Mouse (Mus musculus) Muller cell, postnatal 12 days (primary cell): Measurements from ENCODE around the gene Hmga2.

Experiments used
- DNase-seq: peaks from one replicate; pipeline ENCODE4 v3.0.0-alpha.2; 2015; ENCODE audit errors: inconsistent ontology term

Hmga2 gene

GRCm38 (mm10) chr10:120475601-120476515 is at the start of gene Hmga2:
Hmga2 (minus strand) TSS chr10:120476469.
- DNase-seq: peak; percentile 90

GRCm38 (mm10) chr10:120522959-120523358 is 46.7 kb upstream of the Hmga2 start:
- DNase-seq: no peak

- DNase-seq: no peak
Observed at GRCm38 (mm10) chr10:120521912-120522575, 45.8 kb upstream of the Hmga2 start.

- no peak for DNase-seq
Observed at GRCm38 (mm10) chr10:120516311-120516710, 40.0 kb upstream of the Hmga2 start.

- DNase-seq: no peak
Observed at GRCm38 (mm10) chr10:120513721-120514120, 37.5 kb upstream of the Hmga2 start.

- DNase-seq: peak; percentile 76
Observed at GRCm38 (mm10) chr10:120512946-120513345, 36.7 kb upstream of the Hmga2 start.

- DNase-seq: no peak
Observed at GRCm38 (mm10) chr10:120512121-120512520, 35.9 kb upstream of the Hmga2 start.

- DNase-seq: no peak
Observed at GRCm38 (mm10) chr10:120503959-120504358, 27.7 kb upstream of the Hmga2 start.

GRCm38 (mm10) chr10:120500794-120501193 is 24.5 kb upstream of the Hmga2 start:
- no peak for DNase-seq

- no peak for DNase-seq
Observed at GRCm38 (mm10) chr10:120498086-120498485, 21.8 kb upstream of the Hmga2 start.

- no peak for DNase-seq
Observed at GRCm38 (mm10) chr10:120494653-120495052, 18.4 kb upstream of the Hmga2 start.

- DNase-seq: no peak
Observed at GRCm38 (mm10) chr10:120491477-120491876, 15.2 kb upstream of the Hmga2 start.

- DNase-seq: no peak
Observed at GRCm38 (mm10) chr10:120489611-120490010, 13.3 kb upstream of the Hmga2 start.

- no peak for DNase-seq
Observed at GRCm38 (mm10) chr10:120488526-120488925, 12.3 kb upstream of the Hmga2 start.

- DNase-seq: no peak
Observed at GRCm38 (mm10) chr10:120487881-120488280, 11.6 kb upstream of the Hmga2 start.

- no peak for DNase-seq
Observed at GRCm38 (mm10) chr10:120485461-120485860, 9.2 kb upstream of the Hmga2 start.

- DNase-seq: no peak
Observed at GRCm38 (mm10) chr10:120484144-120484543, 7.9 kb upstream of the Hmga2 start.

- DNase-seq: peak; percentile 40
Observed at GRCm38 (mm10) chr10:120478164-120478563, 1.9 kb upstream of the Hmga2 start.

GRCm38 (mm10) chr10:120477501-120477900 is 1.2 kb upstream of the Hmga2 start:
- peak; percentile 47 for DNase-seq

GRCm38 (mm10) chr10:120476516-120477336 is 457 bp upstream of the Hmga2 start:
- peak; percentile 78 for DNase-seq

GRCm38 (mm10) chr10:120475041-120475541 is 1.2 kb downstream of the Hmga2 start:
- peak; percentile 71 for DNase-seq

GRCm38 (mm10) chr10:120474301-120474700 is 2.0 kb downstream of the Hmga2 start:
- peak; percentile 85 for DNase-seq
